Mouse (Mus musculus): ENCODE data around the gene Traf5.

The Traf5 gene

DNA sequence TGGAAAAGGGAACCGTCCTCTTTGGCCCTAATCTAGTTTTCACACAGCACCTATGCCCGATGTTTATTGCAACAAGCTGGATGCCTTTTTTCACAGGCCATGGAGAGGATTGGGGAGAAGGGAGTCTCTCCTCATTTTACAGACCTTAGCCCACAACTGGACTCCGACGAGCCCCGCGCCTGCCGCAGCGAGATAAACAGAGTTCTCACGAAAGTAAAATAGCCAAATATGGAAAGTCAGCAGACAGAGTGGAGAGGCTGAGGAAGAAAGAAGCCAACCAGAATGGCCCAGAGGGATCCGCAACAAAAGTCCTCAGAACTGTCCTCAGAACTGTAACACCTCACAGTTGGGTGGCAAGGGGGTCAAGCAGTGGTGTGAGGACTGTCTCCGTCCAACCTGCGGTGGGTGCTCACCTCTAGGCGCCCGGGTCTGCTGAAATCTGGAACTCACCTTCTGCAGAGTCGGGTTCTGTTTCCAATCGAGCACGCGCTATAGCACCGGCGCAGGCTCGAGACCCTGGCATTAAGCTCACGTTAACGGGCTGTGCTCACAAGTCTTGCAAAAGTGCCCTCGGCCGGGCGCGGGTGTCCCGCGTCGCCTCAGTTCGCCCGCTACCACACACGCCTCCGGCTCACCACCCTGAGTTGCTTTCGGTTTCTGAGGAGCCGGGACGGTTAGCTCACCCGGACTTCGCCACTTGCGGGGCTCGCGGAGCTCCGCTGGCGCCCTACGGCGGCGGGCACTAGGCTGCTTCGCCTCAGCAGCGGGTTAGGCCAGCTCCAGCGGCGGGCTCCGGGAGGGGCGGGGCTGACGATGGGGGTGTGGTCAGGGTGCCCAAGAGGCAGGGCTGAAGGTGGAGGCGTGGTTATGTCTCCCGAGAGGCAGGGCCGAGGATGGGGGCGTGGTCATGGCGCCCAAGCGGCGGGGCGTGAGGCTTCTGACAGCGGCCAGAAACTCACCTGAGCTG, at the start of gene Traf5:
TSS of gene Traf5 (minus strand) at position 754 of the 967 bp plus-strand sequence.
- DNase-seq (ENCODE audit: low spot score), result peak; percentile 94

DNA sequence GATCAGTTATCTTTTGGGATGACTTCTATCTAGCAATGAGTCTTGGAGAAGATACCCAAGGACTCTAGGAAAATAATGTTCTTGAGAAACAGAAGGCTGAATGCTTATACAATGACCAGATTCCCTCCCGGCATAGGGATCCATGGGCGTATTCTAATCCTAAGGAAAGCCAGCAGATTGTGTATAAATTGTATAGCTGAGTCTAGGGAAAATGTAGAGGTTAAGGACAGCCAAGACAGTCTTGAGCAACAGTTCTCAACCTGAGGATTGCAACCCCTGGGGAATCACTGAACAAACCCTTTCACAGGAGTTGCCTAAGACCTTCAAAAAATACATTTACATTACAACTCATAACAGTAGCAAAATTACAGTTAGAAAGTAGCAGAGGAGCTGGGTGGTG, 48.0 kb upstream of the Traf5 start:
- DNase-seq (ENCODE audit: low spot score), result no peak

DNA sequence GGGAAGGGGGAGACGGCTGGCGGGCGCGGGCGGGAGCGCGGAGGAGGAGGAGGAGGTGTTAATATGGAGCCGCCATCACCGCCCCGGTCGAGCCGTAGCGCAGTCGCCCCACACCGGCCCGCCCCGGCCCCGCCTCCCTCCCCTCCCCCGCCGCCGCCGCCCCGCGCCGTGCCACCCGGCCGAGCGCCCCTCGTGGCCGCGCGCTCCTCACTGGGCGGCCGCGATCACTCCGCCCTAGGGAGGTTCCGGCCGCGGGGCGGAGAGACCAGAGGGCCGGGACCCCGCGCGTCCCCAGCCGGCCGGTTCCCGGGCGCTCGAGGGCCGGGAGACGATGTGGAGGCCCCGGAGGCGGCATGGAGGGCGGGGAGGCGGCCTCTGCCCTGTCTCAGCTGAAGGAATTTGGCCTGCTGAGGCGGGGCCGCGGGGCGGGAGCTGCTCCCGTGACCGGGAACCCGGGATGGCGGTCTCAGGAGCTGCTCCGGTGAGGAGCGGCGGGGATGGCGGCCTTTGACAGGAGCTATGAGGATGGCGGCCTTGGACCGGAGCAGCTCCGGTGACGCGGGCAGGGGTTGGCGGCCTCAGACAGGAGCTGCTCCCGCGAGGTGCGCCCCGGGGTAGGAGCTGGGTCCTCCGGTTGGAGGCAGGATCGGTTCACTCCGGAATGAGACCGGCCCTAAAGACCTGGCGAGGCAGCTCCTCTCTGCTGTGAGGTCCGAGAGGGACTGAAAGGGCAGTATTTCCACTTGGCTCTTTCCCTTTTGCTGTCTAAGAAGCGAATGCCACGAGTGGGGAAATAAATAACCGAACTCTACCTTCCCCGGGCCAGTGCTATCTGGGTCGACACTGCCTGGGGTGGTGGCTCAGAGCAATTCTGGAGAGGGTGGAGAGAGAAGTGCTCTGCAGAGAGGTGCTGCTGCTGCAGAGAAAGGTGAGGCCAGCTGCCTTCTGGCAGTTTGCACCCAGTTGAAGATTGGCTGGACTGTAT, 45.9 kb upstream of the Traf5 start, which contains the start of gene Rcor3:
TSS of gene Rcor3 (minus strand) at position 137 of the 985 bp plus-strand sequence.
- peak; percentile 77 for DNase-seq (ENCODE audit: low spot score)

- DNase-seq (ENCODE audit: low spot score), result no peak
Measured at GRCm38 (mm10) chr1:192137291-192137925, 45.0 kb upstream of the Traf5 start.

DNA sequence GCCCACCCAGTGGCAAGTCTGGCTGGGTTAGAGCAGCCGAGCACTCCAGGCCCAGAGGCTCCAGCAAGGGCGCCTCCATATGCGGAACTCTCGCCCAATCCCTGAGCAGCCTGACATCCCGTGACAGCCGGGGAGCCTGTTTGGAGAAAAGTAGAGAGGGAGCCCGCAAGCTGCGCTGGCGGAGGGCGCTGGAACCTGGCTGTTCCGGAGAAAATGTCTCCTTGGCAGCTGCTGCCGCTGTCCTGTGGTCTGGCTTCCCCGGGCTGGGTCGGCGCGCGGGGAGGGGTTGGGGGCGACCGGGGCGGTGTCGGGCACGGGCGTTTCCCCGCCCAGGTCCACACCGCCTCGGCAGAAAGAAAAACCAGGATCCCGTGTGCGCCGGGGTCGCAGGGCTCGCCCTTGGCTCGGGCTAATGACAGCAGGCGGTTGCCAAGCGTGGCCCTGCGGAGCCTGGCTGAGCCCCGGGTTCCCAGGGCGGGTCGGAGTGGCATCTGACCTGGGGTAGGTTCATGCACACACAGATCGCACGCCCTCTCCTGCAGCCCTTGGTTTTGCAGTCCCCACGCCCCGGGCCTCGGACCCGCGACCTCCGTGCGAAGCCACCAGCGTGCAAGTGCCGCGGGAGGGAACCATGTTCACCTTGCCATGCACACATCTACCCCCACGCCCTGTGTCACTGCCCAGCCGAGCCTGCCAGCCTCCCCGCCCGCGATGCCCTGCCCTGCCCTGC, 44.4 kb upstream of the Traf5 start:
- peak; percentile 83 for DNase-seq (ENCODE audit: low spot score)

GRCm38 (mm10) chr1:192130202-192130601, 37.8 kb upstream of the Traf5 start:
- DNase-seq (ENCODE audit: low spot score), result no peak

DNA sequence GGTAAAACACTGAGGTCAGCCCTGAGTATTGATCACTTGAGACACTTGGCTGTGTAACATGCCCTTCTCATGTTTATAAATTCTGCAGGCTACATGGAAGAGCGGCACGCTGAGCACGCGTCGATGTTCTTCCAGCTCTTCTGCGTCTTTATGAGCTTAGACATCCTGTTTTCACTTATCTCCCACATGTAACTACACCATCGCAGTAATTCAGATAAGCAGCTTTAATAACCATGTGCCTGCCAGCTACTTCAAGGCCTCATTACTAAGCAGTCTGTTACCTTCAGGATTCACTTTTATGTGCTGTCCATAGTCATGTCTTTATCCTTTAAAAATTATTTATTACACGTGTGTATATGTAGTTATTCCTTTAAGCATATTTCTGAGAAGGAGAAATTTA, 36.0 kb upstream of the Traf5 start:
- no peak for DNase-seq (ENCODE audit: low spot score)

DNA sequence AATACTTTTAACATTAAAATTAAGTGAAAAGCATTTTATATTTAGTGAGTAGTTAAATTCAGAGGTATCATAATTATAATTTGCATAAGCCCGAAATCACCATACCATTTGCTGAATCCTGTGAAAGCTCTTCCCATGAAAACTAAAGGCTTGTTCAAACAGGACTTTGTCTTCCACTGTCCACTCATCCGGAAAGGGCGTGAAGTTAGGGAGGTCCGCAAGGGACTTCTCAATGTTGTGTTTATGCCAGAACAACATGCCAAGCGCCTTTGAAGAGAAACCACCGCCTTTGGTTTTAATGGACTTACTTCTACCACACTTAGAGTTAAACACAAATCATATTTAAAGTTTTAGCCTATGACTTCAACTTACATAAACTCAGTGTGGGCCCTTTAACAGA, 33.4 kb upstream of the Traf5 start:
- no peak for DNase-seq (ENCODE audit: low spot score)

GRCm38 (mm10) chr1:192116262-192116661, 23.9 kb upstream of the Traf5 start:
- no peak for DNase-seq (ENCODE audit: low spot score)

DNA sequence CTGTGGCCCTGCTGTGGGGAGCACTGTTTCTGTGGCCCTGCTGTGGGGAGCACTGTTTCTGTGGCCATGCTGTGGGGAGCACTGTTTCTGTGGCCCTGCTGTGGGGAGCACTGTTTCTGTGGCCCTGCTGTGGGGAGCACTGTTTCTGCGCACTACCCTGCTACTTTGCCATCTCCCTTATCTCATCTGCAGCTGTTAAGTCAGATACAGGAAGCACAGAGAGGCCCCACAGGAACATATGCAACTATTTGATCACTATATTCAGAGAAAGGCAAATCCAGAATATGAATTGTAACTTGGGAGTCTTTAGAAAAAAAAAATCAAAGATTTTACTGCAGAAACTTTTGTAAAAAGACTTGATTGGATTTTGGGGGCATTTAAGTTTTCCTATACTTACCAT, 23.0 kb upstream of the Traf5 start:
- DNase-seq (ENCODE audit: low spot score), result no peak

- DNase-seq (ENCODE audit: low spot score), result no peak
Measured at GRCm38 (mm10) chr1:192109169-192109568, 16.8 kb upstream of the Traf5 start.

- no peak for DNase-seq (ENCODE audit: low spot score)
Measured at GRCm38 (mm10) chr1:192107352-192107751, 15.0 kb upstream of the Traf5 start.

DNA sequence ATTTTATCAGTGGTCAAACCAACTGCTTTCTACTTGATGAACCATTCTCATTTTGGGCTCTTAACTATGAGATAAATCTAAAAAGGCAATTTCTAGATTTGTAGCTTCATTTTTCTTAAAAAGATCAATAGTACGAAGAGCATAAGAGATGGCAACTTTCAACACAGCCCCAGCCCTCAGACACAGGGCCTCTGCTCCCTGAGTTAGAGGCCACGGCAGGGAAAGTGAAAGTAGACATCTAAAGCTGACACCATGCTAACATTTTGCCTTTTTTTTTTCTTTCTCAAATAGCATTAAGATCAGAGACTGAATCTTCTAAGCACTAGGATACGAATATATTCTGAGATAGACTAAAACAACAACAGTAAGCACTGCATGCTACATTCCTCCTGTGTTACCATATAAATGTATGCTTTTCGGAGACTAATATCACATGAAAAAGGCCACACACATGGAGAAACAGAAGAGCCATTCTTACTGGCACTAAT, 13.6 kb upstream of the Traf5 start:
- DNase-seq (ENCODE audit: low spot score), result no peak

DNA sequence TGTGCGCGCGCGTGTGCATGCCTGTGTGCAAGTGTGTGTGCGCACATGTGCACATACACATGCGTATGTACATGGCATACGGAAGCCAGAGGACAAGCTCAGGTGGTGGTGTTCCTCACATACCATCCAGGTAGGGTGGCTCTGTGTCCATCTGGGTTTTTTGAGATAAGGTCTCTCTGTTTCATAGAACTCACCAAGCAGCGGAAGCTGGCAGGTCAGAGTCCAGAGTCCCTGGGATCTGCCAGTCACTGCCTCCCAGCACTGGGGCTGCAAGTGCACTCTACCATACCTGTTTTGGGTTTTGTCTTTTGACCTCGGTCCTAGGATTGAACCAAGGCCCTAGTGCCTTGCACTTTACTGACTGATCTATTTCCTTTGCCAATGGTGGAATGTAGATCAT, 11.7 kb upstream of the Traf5 start:
- DNase-seq (ENCODE audit: low spot score), result no peak

- DNase-seq (ENCODE audit: low spot score), result no peak
Measured at GRCm38 (mm10) chr1:192103176-192103575, 10.8 kb upstream of the Traf5 start.

DNA sequence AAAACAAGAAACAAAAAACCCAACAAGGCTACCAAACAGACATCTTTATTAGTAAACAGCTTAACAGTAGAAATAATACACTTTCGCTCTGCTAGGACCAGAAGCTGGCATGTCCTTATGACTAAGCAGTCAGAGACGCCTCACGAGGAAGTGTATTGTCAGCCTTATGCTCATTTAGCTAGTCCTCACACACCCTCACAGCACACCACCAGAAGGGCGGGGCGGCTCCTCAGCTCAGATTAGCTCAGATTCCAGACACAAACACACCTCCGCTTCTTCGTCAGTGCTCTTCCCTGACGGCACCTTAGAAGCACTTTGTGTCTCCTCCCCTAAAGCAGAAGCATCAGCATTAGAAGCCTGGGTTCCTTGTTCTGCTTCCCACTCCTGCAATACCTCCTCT, 9.0 kb upstream of the Traf5 start:
- peak; percentile 30 for DNase-seq (ENCODE audit: low spot score)

DNA sequence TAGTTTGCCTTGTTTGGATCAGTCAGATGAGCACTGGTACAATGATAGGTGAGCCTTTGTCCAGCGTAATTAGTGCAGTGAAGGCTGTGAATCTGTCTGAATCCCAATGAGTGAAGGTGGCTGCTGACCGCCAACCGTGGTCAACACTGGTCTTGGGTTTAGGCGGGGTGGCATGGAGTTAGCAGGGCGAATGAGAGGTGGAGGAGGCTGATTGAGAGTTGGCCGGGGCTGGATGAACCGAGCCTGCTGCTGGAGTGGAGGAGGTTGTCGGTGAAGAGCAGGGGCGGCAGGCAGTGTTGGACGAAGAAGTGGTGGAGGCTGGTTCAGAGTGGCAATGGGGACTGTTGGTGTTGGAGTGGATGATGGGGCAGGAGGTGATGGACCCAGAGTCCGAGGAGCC, 8.4 kb upstream of the Traf5 start:
- DNase-seq (ENCODE audit: low spot score), result no peak

GRCm38 (mm10) chr1:192095626-192096025, 3.3 kb upstream of the Traf5 start:
- DNase-seq (ENCODE audit: low spot score), result no peak

- peak; percentile 83 for DNase-seq (ENCODE audit: low spot score)
Measured at GRCm38 (mm10) chr1:192094451-192095170, 2.3 kb upstream of the Traf5 start.

GRCm38 (mm10) chr1:192092879-192093660, 711 bp upstream of the Traf5 start:
- DNase-seq (ENCODE audit: low spot score), result peak; percentile 94
